Mouse (Mus musculus) ES-Bruce4 (cell line): ENCODE data around the gene Chrna9.

Experiments used
- CTCF ChIP-seq: IDR thresholded peaks from one replicate; pipeline ENCODE4 v1.8.1; 2011; ENCODE audit warnings: low read depth, low read length
- EP300 ChIP-seq: IDR thresholded peaks from 2 replicates; pipeline ENCODE4 v1.6.1; 2011; ENCODE audit warnings: low read depth, low read length; ENCODE audit not compliant: insufficient read depth
- POLR2A ChIP-seq: IDR thresholded peaks from one replicate; pipeline ENCODE4 v1.8.1; 2011; ENCODE audit warnings: low read length; ENCODE audit not compliant: insufficient read depth

DNA sequence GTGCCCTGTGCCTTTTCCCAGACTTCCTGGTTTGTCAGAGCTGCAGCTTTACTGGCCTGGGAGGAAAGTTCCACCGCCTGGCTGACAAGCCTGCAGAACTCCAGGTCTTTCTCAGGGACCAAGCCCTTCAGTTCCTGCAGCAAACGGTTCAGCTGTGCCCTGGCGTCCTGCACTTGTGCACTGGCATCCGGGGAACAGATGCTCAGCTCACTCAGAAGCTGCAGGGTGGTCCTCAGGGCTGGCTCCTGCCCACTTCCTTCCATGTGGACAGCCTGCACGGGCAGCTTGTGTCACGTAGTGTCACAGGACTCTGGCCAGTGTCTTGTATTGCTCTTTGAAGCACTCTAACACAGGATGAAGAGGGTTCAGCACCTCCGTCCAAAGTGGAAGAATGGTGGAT, 23.0 kb upstream of the Chrna9 start:
- TF ChIP-seq CTCF (no peak), POLR2A (no peak), EP300 (no peak)
